Mouse (Mus musculus) left cerebral cortex, postnatal 25 days (tissue): ENCODE measurements at regions not wholly inside any gene's neighbourhood (a gene's known extent, or its start where the extent isn't known, plus 50 kb on each side); places are given as distances from the start of the nearest gene placed in this dataset.
A peak's percentile ranks its signal among the peaks of the same experiment; 100 is the strongest.

ENCODE experiments used
- DNase-seq, 2 experiments: peaks; one replicate each; pipeline ENCODE4 v3.0.0; 2022; ENCODE audit warnings: low spot score in 2 of 2, mixed read lengths in 1 of 2
- intact Hi-C: fragments of 180-260 bp; cut with DNase I; formaldehyde crosslinking; loops from one replicate; pipeline ENCODE4 v1.15.1; 2025

DNA sequence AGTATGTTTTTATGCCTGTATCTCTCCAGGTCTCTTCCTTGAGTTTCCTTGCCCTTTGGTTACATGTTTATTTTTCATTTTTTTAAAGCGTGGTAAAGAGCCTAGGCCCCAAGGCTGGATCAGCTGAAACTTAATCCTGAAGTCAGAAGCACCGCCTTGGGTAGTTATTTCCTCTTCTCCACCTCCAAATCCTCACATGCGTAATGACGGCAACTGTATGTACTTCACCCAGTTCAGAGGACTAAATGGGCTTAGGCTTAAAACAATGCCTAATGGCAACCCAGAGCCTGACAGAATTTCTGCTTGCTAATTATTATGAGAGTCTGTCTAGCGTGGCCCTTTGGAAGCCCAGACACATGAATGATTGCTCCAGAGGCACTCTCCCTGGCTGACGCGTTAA is 316.6 kb upstream of the A1bg start:
- intact Hi-C loops: no loop called here
- no peak for DNase-seq

DNA sequence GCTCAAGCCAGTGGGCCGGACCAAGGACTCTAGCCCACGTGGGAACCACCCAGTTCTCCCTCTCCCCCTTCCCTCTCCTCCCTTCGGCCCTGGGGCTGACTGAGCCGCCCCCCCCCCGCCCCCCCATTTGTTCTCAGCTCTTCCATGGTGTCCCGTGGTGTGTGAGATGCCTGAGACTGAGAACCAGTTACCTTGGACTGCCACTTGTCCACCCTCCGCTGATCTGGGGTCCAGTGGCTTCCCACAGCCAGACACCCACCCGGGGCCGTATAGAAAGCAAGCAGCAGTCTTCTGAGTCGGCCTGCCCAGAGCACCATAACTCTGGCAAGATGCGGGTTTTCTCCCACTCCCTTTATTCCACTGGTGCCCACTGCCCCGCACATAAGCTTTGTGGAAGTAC is 316.2 kb upstream of the A1bg start:
- intact Hi-C loops: no loop called here
- no peak for DNase-seq

DNA sequence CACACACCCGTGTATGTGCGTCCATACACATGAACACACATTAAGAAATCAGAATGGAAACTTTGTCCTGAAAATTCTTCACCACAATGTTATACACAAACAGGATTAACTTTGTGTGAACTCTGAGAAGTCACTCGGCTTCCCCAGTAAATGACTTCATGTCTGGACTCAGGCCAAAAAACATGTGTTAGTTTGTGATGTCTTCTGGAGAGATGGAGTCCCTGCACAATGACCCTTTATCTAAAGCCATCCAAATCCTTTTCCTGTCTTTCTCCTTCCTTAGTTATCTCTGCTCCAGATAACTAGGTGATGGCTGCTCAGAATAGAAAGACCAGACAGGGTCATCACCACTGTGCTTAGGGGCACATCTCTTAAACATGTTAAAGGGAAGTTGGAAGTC is 306.8 kb upstream of the A1bg start:
- intact Hi-C loops: no loop called here
- no peak for DNase-seq

DNA sequence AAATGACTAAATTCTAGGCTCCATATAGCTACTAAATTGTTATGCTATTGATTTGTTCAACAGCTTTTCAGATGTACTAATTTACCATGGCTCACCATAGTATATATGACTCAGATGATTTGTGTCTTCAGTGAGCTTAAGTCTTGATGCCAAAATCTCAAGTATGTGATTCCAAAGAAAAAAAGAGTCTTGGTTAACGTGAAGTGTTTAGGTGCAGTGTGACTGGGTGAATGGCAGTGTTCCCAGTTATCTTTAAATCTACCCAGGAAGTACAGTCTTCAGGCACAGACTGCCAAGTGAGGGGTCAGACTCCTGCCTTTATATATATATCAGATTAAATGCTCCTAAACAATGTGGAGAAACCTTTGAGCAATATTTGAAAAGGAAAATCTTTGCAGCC is 300.1 kb upstream of the A1bg start:
- DNase-seq: peak in 1 of 2 experiments; percentile 13
- intact Hi-C loops: no loop called here

DNA sequence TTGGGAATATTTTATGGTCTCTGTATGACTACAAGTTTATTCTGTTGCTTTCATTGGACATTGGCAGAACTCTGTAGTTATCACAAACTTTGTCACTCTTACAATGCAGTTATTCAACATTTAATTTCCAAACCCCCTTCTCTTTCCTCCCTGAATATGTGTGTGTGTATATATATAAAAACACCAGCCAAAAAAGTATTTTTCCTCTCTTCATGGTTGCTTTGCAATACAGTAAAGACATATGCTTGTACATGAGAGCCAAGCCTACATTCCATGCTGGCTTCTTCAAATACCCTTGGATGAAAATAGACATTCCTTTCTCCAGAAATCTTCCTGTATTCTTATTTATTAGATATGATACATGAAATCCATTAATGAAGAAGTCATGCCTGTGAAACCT is 287.3 kb upstream of the A1bg start:
- intact Hi-C loops: no loop called here
- no peak for DNase-seq

DNA sequence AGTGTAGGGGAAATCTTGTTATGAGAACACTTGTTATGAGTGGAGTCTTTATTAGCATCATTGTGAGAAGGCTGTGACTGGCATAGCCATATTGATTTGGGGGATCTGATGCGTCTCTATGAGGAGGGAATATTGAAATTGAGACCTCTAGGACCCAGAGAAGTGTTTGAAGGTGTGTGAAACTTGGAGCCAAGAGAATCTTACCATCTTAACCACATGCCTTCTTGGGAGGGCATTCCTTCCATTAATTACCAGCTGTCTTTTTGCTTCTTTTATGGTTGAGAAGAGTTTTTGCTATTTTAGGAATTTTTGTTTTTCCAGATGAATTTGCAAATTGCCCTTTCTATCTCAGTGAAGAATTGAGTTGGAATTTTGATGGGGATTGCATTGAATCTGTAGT is 267.2 kb upstream of the A1bg start:
- no peak for DNase-seq
- intact Hi-C loops: no loop called here

DNA sequence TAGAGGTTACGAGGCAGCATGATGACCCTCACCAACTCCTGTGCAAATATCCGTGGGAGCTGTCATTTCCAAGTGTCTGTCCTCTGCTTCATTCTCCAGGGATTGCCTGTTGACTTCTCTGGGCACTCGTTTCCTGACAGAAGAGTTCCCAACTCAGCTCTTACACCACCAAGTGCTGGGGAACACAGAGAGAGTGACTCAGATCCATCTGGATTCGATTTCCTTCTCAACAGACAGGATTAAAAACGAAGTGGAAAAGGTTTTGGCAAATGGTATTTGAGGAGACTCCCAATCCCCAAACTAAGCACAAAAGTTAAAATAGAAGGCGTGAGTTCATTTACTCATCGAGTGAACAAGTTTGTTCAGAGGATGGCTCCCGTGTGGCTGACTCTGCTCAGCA is 266.7 kb upstream of the A1bg start:
- intact Hi-C loops: no loop called here
- DNase-seq: peak in 1 of 2 experiments; percentile 24

DNA sequence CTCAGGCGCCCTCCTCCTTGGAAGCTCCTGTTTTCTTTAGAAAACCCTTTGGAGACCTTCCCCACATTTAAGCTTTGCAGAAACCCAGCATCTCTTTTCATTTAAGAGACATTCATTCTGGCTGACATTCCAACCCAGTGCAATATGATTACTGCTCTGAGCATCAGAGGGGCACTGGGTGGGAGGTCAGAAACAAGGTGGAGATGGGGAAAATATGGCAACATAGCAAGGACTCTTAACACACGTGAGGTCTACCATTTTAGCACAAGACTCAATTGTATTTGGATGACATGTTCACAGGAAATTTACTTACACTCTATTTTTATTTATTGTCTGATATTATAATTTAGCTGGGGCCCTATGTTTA is 261.8 kb upstream of the A1bg start:
- intact Hi-C loops: no loop called here
- DNase-seq: no peak

DNA sequence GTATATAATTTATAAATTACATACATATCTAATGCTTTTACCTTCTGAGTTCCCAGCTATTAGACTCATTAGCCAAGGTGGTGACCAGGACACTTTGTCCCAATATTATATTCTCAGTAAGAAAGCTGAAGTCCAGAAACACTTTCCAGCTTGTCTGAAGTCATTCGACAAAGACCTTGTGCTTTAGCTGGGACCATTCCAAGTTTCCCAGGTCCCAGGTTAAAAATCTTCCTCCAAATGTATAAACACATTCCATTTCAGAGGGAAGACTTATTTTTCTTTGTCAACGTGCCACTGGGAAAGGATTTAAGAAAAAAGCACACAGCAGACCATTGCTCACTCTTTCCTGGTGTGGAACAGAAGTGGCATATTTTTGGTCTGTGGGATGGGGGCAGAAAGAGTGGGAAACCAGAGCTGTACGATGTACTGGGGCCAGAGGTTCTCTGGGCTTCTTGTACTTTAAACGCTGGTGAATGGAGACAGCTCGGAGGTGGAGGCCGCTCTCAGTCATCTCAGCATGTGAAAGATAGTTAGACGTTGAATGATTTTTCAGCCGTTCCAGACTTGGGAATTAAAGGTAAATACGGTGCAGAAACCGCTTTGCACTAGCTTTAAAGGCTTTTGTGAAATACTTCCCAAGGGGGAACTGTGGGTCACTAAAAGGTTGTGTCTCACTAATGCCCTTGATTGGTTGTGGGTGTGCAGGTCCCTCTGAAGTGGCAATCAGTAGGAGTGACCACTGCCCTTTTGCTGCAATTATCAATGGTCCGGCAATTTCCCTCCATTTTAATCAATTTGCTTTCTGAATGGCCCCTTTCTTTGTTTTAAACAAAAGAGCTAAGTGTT is 261.2 kb upstream of the A1bg start:
- intact Hi-C loops: no loop called here
- DNase-seq: no peak

DNA sequence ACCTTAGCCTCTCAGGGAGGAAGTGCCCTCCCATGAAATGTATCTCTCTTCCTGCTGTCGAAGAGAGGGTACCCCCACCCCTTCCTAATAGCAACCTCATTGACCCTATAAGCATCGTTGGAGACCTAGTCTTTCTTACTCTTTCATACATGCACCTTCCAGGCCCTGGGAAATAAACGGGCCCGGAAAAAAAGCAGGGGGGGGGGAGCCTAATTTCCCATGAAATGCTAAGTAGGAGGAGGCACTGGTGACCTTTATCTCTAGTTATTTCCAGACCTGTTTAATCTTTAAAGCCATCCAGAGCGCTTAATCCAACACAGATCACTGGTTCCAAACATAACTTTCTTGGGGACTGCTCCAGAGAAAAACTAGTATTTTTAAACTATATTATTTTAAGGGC is 260.5 kb upstream of the A1bg start:
- intact Hi-C loops: no loop called here
- no peak for DNase-seq

DNA sequence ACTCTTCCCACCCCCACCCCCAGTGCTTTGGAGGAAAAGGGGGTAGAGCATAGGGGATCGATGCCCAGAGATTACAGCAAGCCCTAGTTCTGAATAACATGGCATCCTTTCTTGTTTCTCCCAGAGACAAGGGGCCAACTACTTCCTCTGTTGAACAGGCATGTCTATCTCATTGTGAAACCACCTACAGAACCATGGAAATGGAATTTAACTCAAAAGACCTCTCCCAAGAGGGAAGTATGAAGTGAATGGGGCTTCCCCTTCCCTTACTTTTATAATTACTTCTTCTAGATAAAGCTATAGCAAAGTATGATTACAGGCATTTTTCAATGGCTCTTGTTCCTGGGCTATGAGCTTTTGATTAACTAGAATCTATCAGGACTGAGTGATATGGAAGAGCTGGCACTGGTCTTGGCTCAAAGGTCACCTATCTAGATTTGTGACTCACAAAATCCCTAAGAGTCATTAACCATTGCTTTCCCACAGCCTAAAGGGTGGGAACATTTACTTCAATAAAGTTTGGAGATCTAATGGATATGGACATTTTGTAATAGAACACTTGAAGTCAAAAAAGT is 246.1 kb upstream of the A1bg start:
- intact Hi-C loops: no loop called here
- DNase-seq: no peak

DNA sequence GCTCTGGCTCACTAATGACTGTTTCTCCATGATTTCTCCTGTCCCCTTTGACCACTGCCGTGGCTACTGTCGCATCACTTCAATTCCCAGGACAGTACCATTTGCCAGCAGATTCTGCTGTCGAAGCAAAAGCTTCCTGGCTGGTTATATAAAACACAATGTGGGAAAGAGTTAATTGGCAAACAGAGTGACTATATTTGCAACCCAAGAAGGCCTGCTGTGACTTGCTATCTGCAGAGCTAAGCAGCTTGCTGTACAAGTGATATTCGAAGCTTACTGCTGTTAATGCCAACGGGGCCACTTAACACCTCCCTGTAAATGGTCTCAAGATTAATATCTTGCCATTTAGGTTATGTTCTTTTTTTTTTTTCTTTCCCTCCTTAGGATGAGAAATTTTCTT is 242.2 kb upstream of the A1bg start:
- DNase-seq: no peak
- intact Hi-C loops: no loop called here

DNA sequence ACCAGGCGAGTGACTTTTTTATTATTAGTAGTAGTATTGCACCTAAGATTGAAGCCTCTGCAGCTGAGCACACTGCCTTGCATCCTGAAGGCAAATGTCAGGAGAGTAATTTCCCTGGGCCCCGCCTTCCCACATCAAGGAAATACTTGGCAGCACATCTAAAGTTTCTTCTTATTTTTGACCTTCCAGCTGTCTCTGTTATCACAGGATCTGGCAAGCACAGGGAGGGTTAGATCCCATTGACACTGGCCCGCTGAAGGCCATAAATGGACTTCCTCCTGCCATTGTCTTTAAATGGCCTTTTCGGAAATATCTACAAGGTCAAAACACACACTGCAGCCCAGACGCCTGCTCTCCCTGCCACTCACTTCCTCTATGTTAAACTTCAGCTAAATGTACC is 238.6 kb upstream of the A1bg start:
- DNase-seq: no peak
- intact Hi-C loops: no loop called here

DNA sequence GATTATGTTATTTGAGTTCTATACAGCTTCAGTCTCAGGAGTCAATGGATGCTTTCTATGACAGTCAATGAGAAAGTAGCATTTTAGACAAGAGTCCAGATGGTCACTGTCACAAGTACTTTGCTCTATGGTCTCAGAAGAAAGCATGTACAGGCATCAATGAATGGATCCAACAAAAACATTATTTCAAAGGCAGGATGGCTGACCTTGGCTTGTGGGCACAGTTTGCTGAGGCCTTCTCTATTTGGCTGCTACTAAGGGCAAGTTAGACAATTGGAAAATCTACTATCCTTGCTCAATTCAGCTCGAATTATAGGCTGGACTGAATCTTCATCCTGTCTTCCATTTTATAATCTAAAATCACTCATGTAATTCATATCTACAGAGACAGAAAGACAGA is 237.9 kb upstream of the A1bg start:
- DNase-seq: no peak
- intact Hi-C loops: no loop called here

DNA sequence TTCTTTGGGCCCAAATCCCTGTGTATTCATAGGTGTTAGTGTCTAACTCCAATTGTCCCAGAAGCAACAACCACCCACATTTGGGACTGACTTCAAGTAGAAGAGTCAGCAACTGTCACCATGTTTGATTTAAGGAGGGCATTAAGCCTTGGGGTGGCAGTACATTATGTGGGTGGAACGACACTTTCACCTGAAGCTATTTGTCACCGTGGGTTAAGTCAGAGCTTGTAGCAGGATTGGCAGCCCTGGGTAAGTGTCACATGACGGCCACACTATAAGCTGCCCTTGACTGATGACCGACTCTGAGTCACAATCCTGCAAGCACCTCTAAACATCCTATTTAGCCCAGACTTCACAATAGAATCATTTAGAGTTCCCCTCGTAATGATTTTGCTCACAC is 236.7 kb upstream of the A1bg start:
- intact Hi-C loops: loop anchor here (5.0 kb wide), 1 partner anchor 248 kb away; no protein-coding TSS in a partner anchor
- DNase-seq: no peak

DNA sequence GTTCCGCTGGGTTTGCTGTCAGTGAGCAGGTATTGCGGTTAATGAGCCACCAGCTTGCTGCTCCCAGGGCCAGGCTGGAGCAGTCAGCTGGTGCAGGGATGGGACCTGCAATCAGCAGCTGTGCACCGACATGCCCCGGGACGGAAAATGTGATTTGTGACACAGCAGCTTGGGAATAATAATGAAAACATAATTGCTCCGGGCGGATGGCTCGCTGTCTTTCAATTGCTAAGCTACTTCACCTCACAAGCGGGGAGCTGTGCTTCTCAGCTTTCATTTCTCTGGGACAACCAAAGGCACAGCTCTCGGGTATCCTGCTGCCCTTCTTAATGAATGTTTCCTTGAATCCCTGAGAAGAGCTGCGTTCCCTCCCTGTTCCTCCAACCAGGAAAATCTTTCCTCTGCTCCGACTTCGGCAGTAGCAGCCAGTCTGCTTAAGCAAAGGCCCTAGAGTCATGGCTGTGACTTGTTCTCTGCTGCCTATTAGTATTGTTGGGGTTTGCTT is 235.3 kb upstream of the A1bg start:
- peak; percentile 51 to 60 for DNase-seq
- intact Hi-C loops: loop anchor here (5.0 kb wide), 1 partner anchor 249 kb away; no protein-coding TSS in a partner anchor

DNA sequence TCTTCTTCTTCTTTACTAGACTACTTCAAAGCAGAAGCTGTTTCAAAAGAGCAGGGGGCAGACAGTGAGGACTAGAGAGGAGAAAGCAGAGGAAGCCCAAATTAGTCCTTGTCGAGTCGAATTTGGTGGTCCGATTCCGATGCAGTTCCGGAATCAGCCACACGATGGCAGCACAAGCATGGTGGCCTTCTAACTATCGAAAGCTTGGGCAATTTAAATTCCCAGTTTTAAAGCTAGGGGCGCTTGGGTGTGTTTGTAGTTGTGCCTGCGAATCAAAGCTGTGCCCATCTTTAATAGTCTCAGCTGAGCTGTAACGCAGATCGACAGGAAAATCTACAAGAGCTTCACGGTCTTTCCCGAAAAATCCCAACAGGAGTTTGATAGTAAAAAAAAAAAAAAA is 234.7 kb upstream of the A1bg start:
- intact Hi-C loops: loop anchor here (2.0 to 5.0 kb wide), 2 partner anchors 250 to 825 kb away; no protein-coding TSS in a partner anchor
- peak; percentile 94 to 96 for DNase-seq

DNA sequence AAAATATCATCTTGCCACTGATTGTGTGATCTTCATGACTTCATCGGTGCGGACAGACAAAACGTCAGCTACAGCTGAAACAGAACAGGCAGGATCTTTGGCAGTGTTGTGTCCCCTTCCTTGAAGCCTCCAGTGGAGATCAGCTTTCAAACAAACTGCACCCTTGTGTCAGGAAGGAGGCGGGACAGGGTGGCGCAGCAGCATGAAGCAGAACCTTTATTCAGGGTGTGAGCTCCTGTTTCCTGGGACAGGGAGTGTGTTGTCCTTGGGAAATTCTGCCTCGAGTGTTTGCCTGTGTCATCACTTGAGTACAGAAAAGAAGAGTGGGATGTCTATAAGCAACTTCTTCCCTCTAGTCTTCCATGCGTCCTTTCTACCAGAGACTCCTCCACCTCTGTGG is 232.7 kb upstream of the A1bg start:
- intact Hi-C loops: loop anchor here (5.0 kb wide), 1 partner anchor 252 kb away; no protein-coding TSS in a partner anchor
- no peak for DNase-seq

DNA sequence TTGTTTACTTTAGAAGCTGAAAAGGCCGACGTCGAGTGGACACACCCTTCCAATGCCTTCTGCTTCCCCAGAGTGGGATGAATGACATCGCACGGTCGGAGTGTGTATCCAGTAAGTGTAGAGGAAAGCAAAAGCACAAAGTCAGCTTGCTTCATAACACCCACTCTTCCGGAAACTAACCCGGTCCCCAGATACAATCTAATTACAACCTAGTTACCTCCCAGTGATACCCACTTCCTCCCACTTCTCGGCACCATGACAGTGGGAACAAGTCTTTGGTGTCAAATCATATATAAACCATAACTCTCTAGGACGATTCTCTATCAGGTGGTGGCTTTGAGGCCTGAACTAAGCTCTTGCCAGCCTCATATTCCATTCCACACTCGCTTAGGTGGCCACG is 231.4 kb upstream of the A1bg start:
- no peak for DNase-seq
- intact Hi-C loops: no loop called here

DNA sequence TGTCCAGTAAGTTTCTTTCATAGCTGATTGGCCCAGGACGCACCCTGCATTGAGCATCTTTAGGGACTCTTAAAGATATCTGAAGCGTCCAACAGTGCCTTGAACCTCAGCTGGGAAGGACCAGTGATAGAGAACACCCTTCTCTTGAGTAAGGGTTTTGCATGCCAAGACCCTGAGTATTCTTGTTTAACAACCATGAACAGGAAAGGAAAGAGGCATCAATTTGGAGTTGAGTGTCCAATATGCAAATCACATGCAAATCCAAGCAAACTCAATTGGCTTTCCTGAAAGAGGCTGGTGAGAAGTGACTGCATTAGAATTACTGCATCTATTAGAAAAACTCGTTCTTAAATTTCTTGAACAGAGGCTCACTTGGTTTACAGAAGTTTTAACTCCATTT is 220.0 kb upstream of the A1bg start:
- DNase-seq: no peak
- intact Hi-C loops: no loop called here

DNA sequence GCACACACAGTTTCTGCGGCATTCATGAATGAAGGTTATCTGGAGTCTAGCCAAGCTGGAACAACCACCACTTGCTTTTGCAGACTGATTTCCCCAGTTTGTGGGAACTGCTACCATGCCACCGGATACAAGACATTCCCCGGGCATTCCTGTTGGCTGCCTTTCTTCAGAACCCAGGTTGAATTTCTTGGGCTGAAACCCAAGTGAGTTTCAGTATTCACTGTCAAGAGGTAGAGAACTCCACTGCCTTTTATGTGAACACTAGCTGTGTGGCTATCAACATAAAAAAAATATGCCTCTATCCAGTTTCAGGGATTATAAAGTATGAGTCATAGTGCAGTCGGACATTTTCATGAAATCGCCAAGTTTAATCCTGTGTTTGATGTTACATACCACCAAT is 216.3 kb upstream of the A1bg start:
- DNase-seq: no peak
- intact Hi-C loops: no loop called here
